Mouse (Mus musculus) hematopoietic stem cell, adult 5-6 weeks (primary cell): Measurements from ENCODE around the gene Aspdh. TPM values are rescaled to one million over a fixed set of nuclear protein-coding genes. Genes with fewer than 3 reads are reported as not detected.

ENCODE experiments used
- ATAC-seq, 2 experiments: fragments of 125-278 bp in 1 of 2; replicated peaks in 1 of 2; 2 replicates each; pipeline ENCODE4 v1.8.0; 2016 to 2017; ENCODE audit warnings: inconsistent platforms in 2 of 2, mild to moderate bottlenecking in 2 of 2, moderate number of reproducible peaks in 2 of 2, low read depth in 1 of 2, moderate TSS enrichment in 1 of 2; ENCODE audit not compliant: low FRiP score in 2 of 2, poor library complexity in 2 of 2, severe bottlenecking in 2 of 2, insufficient read depth in 1 of 2, low TSS enrichment in 1 of 2
- total RNA-seq: library from RNA; stranded (forward); fragments of 172-1452, 232-1000 nt; gene quantifications from 2 replicates; pipeline ENCODE4 v1.2.3, GENCODE M21; 2017

The Aspdh gene
- total RNA-seq, 1 experiment from 2014 or later = not detected

DNA sequence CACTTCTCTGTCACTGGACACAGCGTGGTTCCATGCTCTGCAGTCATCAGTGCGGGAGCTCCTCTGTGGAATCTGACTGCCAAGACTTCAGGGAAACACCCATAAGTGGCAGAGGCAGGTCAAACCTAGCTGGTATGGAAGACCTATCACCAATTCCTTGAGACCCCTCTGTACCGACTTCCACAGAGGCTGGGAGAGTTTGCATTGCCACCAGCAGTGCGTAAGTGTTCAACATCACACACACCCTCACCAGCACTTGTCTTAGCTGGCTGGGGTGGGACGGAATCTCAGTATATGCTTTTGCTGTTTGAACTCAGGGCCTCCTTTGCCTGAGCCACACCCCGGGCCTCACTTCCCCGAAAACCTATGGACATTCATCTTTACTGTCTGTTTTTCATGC lies 22.7 kb downstream of the Aspdh start:
- ATAC-seq = no peak

DNA sequence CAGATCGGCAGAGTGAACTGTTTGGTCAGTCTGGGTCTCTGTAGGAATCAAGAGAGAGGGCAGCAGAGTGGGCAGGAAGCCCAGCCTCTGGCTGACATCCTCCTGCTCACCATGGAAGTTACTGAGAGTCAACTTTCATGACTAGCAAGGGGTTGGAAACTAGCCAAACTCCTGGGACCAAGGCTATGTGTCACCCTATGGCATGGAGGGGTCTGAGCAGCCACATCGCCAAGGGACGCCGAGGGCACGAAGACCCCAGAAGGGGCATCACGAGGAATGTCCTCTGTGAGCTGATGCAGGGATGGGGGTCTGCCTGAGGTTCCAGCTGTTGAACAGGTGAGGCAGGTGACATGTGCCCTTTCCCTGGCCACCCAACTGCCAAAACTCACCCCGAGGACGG lies 23.4 kb downstream of the Aspdh start:
- no peak for ATAC-seq

DNA sequence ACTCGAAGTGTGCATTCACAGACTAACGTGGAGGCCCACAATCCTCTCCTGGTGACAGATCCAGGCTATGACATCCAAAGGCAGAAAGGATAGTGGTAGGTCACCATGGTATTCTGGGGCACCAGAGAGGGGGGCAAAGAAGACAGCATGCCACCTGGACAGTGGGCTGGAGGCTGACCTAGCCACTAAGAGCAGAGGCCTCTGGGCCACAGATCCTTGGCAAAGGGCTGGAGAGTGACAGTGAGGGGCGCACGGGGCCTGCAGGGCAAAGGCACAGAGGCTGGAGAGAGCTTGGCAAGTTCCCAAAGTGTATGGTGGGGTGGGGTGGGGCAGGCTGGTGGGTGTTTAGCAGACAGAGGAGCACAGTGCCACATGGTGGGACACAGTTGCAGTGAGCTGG lies 25.1 kb downstream of the Aspdh start:
- ATAC-seq = no peak

DNA sequence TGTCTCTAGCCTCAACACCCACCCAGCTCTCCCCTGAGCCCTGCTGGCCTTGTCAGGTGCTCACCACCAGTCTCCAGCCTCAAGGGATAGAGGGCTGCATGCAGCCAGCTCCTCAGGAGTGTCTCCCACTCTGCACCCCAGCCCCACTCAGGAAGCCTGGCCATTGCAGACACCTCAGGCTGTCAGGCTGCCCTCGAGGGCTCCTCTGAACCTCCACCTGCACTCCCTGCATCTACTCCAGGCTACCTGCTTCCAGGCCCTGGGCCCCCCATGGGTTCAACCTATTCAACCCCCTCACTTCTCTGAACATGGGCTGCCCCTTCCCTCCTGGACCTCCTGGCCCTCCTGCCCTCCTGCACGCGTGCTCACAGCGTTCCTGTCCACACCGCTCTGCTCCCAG lies 26.2 kb downstream of the Aspdh start:
- no peak for ATAC-seq

DNA sequence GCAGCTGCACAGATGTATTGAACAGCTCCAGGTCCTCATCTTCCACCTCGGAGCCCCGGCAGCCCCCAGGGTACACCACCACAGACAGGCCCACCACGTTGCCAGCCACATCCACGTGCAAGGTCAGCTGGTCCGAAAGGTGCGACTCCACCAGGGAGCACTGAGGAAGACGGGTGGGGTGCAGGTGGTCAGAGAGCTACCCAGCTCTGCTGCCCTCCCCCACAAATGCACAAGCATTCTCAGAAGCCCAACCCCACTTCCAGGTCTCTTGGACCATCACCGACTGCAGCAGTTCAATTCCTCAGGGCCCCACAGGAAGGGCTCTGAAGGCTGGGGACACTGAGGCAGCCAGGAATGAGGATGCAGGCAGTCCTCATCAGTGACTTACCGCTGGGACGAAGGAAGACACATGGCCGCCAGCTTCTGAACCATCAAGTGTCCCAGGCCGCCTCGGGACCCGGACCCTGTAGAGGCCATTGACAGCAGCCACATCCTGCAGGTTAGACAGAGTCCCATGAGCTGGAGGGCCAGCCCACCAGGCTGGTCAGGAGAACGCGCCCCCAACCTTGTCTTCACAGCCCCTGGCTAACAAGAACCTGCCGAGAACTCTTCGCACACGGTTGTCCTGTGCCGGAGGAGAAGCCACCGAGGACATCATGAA lies 27.1 kb downstream of the Aspdh start:
- ATAC-seq = no peak

DNA sequence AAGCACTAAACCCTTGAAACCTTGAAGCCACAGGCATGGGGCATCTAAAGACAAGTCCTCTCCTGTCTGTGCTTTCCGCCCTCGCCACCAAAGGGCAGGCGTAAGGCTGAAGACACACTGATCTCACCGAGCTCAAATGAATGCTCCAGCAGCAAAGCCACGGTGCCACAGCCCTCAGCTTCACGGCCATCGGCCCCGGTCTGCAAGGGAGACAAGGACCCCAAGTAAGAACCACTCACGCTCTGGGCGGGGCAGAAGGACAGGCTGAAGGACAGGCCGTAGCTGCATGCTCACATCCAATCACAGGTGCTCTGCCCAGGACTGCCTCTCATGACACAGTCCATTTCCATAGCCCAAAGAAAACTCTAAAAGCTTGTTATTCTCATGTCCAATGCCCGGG lies 29.5 kb downstream of the Aspdh start:
- no peak for ATAC-seq

DNA sequence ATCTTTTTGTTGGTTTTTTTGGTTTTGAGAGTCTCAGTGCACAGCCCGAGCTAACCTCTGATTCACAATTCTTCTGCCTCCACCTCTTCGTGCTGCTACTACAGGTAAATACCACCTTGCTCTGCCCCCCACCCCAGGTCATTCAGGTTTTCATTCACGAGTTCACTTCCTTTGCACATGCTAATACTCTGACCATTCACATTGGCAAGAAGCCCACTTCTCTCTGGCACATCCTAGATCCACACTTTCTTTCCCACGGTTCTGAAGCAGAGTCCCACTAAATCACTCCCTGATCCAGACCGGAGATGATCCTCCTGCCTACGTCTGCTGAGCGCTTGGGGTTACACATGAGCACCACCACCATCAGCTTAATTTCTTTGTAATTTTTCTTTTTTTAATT lies 29.9 kb downstream of the Aspdh start:
- no peak for ATAC-seq

DNA sequence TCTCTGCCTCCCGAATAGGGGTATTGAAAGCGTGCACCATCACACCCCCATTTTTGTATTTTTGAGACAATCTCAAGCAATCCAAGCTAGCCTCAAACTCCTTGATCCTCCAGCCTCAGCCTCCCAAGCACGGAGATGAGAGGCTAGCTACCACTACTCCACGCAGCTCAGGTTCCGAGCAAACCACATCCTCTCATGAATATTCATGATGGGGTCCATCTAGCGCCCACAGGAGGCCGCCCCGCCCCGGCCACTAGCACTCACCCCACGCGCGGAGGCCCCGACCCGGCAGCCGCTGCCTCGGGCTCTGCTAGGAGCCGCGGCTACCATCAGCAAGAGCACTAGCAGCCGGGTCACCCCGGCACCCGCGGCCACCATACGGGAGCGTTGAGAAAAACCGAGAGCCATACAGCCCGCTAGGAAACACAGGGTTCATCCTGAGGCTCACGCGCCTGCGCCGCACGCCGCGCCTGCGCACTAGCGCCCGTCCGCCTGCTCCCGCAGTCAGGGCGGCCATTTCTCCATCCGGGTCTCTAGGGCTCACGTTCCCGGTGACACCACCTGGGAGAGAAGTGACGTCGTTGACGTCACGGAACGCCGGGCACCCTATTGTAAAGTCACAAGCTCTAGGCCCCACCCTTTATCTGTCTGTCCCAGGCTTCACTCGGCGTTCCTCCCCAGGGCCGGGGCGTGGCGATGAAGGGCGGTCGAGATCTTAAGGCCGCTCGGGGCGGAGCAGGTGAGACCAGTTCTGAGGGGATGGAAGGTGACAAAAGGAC lies 31.0 kb downstream of the Aspdh start, which contains the start of the genes Emc10 and Fam71e1:
Gene Emc10, minus strand, starts transcription at position 538 of the 779 bp plus-strand sequence.
Gene Fam71e1, plus strand, starts transcription at position 590 of the 779 bp plus-strand sequence.
- peak; percentile 90 to 93 for ATAC-seq

DNA sequence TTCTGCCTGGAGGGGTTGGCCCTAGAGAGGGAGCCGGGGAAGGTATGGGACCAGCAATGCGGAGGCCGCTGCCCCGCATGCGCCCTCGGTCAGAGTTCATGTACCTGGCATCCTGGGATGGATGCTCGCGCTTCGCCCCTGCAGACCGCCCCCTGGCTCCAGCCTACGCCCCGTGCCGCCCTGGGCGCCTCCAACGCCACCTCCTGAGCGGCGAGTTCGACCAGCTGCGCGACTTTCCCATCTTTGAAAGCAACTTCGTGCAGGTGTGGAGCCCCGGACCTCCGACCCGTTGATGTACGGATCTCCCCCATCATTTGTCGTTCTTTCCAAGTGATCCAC lies 31.5 kb downstream of the Aspdh start:
- no peak for ATAC-seq

DNA sequence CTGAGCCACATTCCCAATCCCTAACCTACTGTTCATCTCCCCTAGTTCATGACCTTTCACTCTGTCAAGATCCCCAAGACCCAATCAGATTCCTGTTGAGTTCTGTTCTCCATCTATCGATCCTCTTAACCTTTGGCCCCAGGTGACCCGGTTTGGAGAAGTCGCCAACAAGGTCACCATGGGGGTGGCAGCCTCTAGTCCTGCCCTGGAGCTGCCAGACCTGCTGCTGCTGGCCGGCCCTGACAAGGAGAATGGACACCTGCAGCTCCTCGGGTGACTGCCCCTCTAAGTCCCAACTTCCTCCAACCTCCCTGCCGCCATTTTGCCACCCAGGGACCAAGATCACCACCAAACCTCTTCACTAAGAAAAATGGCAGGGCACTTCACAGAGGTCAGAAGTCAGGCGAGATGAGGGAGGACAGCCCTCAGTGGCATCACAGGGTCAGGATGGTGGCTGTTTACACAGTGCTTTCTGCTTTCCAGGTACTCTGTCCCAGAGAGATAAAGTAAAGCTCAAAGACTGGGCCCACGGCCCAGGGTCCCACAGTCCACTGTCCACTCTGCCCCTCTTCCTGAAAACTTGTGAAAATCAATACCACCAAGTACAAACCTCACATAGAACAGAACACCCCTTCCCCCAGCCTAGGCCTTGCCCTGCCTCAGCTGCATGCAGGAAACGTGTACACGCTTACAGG lies 32.3 kb downstream of the Aspdh start:
- ATAC-seq = no peak

DNA sequence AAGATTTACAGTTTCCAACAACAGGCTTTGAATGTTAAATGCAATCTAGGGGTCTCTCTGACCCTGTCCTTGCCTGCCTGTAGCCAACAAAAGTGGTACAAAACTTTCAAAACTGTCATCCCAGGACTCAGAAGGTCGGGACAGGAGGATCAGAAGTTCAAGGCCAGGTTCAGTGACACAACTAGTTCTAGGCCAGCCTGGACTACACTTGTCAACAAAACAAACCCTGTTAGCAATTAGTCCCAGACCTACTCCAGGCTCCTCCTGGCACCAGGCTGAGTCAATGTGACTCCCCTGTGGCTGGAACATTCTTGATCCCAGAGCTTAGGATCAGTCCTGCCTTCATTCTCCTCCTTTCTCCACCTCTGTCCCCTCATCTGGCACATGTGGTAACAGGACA lies 33.7 kb downstream of the Aspdh start:
- no peak for ATAC-seq

DNA sequence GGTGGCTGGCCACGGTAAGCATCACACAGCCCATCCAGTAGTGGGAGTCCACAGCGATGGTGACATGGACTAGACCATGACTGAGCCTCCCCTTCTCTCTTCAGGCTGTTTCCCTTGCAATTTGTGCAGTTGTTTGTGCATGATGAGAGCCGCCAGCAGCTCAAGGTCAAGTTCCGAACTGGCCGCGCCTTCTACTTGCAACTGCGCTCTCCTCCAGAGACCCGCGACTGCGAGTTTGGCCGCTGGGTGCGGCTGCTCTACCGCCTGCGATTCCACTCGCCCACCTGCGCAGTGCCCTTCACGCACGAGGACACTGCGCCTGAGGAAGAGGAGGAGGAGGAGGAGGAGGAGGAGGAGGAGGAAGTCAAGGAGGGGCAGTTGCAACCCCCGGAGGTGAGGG lies 34.9 kb downstream of the Aspdh start:
- no peak for ATAC-seq

DNA sequence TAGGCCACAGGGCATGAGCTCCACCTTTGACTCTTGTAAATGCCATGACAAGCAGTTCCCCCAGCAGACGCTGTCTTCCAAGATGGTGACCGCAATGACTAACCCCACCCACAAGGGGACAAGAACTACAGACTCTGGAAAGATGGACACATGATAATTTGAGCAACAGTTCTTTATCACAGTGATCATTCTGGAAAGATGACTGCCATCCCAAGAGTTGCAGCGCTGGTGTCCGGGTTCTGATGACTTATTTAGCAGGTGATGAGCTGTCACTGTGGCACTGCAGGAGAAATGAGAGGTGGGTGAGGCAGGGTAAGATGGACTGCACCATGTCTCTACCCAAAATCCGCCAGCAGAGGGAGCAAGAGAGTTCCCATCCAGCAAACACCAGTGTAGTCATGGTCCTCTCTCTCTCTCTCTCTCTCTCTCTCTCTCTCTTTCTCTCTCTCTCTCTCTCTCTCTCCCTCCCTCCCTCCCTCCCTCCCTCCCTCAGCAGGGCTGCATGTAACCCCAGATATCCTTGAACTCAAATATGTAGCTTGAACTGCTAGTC lies 36.4 kb downstream of the Aspdh start:
- ATAC-seq = peak; percentile 50 to 54; a peak in 2 of 4 replicates

DNA sequence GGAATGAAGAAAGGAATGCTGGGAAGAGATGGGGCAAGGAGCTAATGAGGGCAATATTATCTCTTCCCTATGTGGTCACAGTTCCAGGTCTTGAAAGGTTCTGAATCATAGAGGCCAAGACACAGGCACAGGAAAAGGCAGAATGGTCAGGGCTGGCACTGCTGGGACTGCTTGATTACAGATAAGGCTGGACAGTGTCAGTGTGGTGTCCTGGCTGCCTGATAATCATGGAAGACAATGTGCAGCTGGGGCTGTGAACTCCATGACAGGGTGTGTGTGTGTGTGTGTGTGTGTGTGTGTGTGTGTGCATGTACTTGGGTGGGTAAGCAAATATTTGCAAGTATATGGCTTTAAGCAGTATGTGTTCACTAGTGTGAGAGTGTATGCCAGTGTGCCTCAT lies 42.3 kb downstream of the Aspdh start:
- ATAC-seq = no peak

Other genes with a start within 250 kb of the Aspdh start
- not detected in 2 replicates for gene Klk1b5, start 249.4 kb upstream of the Aspdh start, total RNA-seq
- not detected in 2 replicates for gene Klk1, start 240.0 kb upstream of the Aspdh start, total RNA-seq
- not detected in 2 replicates for gene Gm36864, start 229.2 kb upstream of the Aspdh start, total RNA-seq
- gene 1700028J19Rik, start 218.7 kb upstream of the Aspdh start, total RNA-seq = 0.31 TPM in 1 of 2 replicates, not detected in the other
- gene 2410002F23Rik, start 218.7 kb upstream of the Aspdh start, total RNA-seq = 86.6 and 87.3 TPM in 2 replicates
- gene Acp4, start 208.0 kb upstream of the Aspdh start, total RNA-seq = 0.74 TPM in 1 of 2 replicates, not detected in the other
- gene Gm15517, start 203.9 kb upstream of the Aspdh start, total RNA-seq = not detected in 2 replicates
- 1.5 and 4.2 TPM in 2 replicates for gene Clec11a, start 158.5 kb upstream of the Aspdh start, total RNA-seq
- gene Shank1, start 155.1 kb upstream of the Aspdh start, total RNA-seq = not detected in 2 replicates
- 0.79 and 1.8 TPM in 2 replicates for gene Syt3, start 81.3 kb upstream of the Aspdh start, total RNA-seq
- gene 1700008O03Rik, start 79.6 kb upstream of the Aspdh start, total RNA-seq = 1.9 TPM in 1 of 2 replicates, not detected in the other
- not detected in 2 replicates for gene Lrrc4b, start 36.4 kb upstream of the Aspdh start, total RNA-seq
- gene Josd2, start 2.6 kb downstream of the Aspdh start, total RNA-seq = 19.0 and 20.4 TPM in 2 replicates
- gene Emc10, start 31.1 kb downstream of the Aspdh start, total RNA-seq = 30.3 and 44.3 TPM in 2 replicates
- 17.6 TPM in 1 of 2 replicates, not detected in the other for gene Fam71e1, start 31.2 kb downstream of the Aspdh start, total RNA-seq
- not detected in 2 replicates for gene Mybpc2, start 59.3 kb downstream of the Aspdh start, total RNA-seq
- 0.25 TPM in 1 of 2 replicates, not detected in the other for gene Spib, start 66.7 kb downstream of the Aspdh start, total RNA-seq
- gene Pold1, start 83.5 kb downstream of the Aspdh start, total RNA-seq = 57.7 and 60.3 TPM in 2 replicates
- 80.0 and 105 TPM in 2 replicates for gene Nr1h2, start 88.6 kb downstream of the Aspdh start, total RNA-seq
- 55.1 and 74.2 TPM in 2 replicates for gene Napsa, start 107.0 kb downstream of the Aspdh start, total RNA-seq
- 0.50 TPM in 1 of 2 replicates, not detected in the other for gene Kcnc3, start 125.3 kb downstream of the Aspdh start, total RNA-seq
- 0.10 and 0.38 TPM in 2 replicates for gene Myh14, start 205.5 kb downstream of the Aspdh start, total RNA-seq
- not detected in 2 replicates for gene Izumo2, start 243.4 kb downstream of the Aspdh start, total RNA-seq